Mouse (Mus musculus) midbrain, embryonic 14.5 days (tissue): Measurements from ENCODE around the gene Ccdc169. TPM values are rescaled to one million over a fixed set of nuclear protein-coding genes. Genes with fewer than 3 reads are reported as not detected.

Source experiments
- microRNA-seq: library from miRNA; unstranded; fragments of <30 nt; microRNA quantifications from one replicate; pipeline ENCODE4, GENCODE M21; 2016
- polyA plus RNA-seq: library from polyadenylated mRNA; unstranded; fragments of >200 nt; fragmentation: Nextera tagmentation; extraction: Ambion mirVana; gene quantifications from 2 replicates; pipeline ENCODE4 v1.2.1, GENCODE M21; 2014

Gene Ccdc169
- polyA plus RNA-seq, 1 experiment from 2014 or later = 0.12 TPM

Small RNA genes lying within 50 kb of the gene (microRNA-seq; reads per million reads assigned to microRNA genes)
- not detected for gene Gm22029

Other genes with a start within 250 kb of the Ccdc169 start
- 1.3 and 2.7 TPM in 2 replicates for gene Sertm1, start 221.5 kb upstream of the Ccdc169 start, polyA plus RNA-seq
- 1.1 and 2.2 TPM in 2 replicates for gene Ccna1, start 81.8 kb upstream of the Ccdc169 start, polyA plus RNA-seq
- gene Spg20, start 25.2 kb upstream of the Ccdc169 start, polyA plus RNA-seq = 11.8 and 16.4 TPM in 2 replicates
- not detected in 2 replicates for gene Sohlh2, start 44.7 kb downstream of the Ccdc169 start, polyA plus RNA-seq
- gene Dclk1, start 105.0 kb downstream of the Ccdc169 start, polyA plus RNA-seq = 278 and 323 TPM in 2 replicates